Mouse (Mus musculus): ENCODE results near the gene Krtap9-1. TPM values are rescaled to one million over a fixed set of nuclear protein-coding genes. Genes with fewer than 3 reads are reported as not detected.
"Not testable (repeated sequence)": the region's sequence is repeated elsewhere in the genome, so short reads cannot be mapped to it uniquely, and the experiment has no call there.

The Krtap9-1 gene
- total RNA-seq (2014; rRNA removed) (not detected in 2 replicates), polyA plus RNA-seq (2012; rRNA removed) (not detected in 2 replicates)

- not testable (repeated sequence) for H3K4me1 ChIP-seq (ENCODE audit: control insufficient read depth, insufficient read depth, low read length); H3K27ac ChIP-seq (replicated peaks; ENCODE audit: insufficient read depth, low read depth, low read length); H3K79me2 ChIP-seq (ENCODE audit: control insufficient read depth, insufficient read depth, low read length); DNase-seq (ENCODE audit: extremely low read depth, low read depth, low spot score); H3K27me3 ChIP-seq (ENCODE audit: control insufficient read depth, insufficient read depth, low read length); H3K9ac ChIP-seq (ENCODE audit: low read depth, low read length); H3K36me3 ChIP-seq (ENCODE audit: control insufficient read depth, insufficient read depth, low read length); H3K4me3 ChIP-seq (ENCODE audit: insufficient read depth, low read depth, low read length)
- 68% methylated on average over 1 of the region's 1 CpGs for WGBS
Observed at GRCm38 (mm10) chr11:99873089-99873488, at the start of gene Krtap9-1. Gene Krtap9-1, plus strand, starts transcription at chr11:99873389.

- H3K9ac ChIP-seq (ENCODE audit: low read depth, low read length): no peak within 1 kb of the TSS
- no peak within 1 kb of the TSS for H3K27ac ChIP-seq (replicated peaks; ENCODE audit: insufficient read depth, low read depth, low read length)
- H3K4me1 ChIP-seq (ENCODE audit: control insufficient read depth, insufficient read depth, low read length): no peaks in the 10 kb centered on the region
- H3K27me3 ChIP-seq (ENCODE audit: control insufficient read depth, insufficient read depth, low read length): no peaks in the 10 kb centered on the region
- no peak for DNase-seq (ENCODE audit: extremely low read depth, low read depth, low spot score)
- no peaks in the 10 kb centered on the region for H3K36me3 ChIP-seq (ENCODE audit: control insufficient read depth, insufficient read depth, low read length)
- H3K4me3 ChIP-seq (ENCODE audit: insufficient read depth, low read depth, low read length): no peak within 1 kb of the TSS
- 74% methylated on average over 1 of the region's 1 CpGs for WGBS
- TF ChIP-seq POLR2A (IDR thresholded peaks at IDR 0.05; ENCODE audit: extremely low read depth, insufficient read depth, low read length): no peak
- H3K79me2 ChIP-seq (ENCODE audit: control insufficient read depth, insufficient read depth, low read length): no peaks in the 10 kb centered on the region
Observed at GRCm38 (mm10) chr11:99837966-99838365, 35.2 kb upstream of the Krtap9-1 start, which contains the start of gene 2300003K06Rik. Gene 2300003K06Rik, minus strand, starts transcription at chr11:99838066.

GRCm38 (mm10) chr11:99842185-99842584 is 31.0 kb upstream of the Krtap9-1 start:
- no peaks in the 10 kb centered on the region for H3K36me3 ChIP-seq (ENCODE audit: control insufficient read depth, insufficient read depth, low read length)
- H3K4me3 ChIP-seq (ENCODE audit: insufficient read depth, low read depth, low read length): no peak overlapping the region
- no peaks in the 10 kb centered on the region for H3K4me1 ChIP-seq (ENCODE audit: control insufficient read depth, insufficient read depth, low read length)
- TF ChIP-seq CTCF (IDR thresholded peaks at IDR 0.05; ENCODE audit: low read depth, low read length) (no peak), POLR2A (IDR thresholded peaks at IDR 0.05; ENCODE audit: extremely low read depth, insufficient read depth, low read length) (no peak)
- H3K9ac ChIP-seq (ENCODE audit: low read depth, low read length): no peak overlapping the region
- H3K27me3 ChIP-seq (ENCODE audit: control insufficient read depth, insufficient read depth, low read length): no peaks in the 10 kb centered on the region
- H3K79me2 ChIP-seq (ENCODE audit: control insufficient read depth, insufficient read depth, low read length): no peaks in the 10 kb centered on the region
- no peak for DNase-seq (ENCODE audit: extremely low read depth, low read depth, low spot score)
- 91% methylated on average over 1 of the region's 1 CpGs for WGBS
- no peak overlapping the region for H3K27ac ChIP-seq (replicated peaks; ENCODE audit: insufficient read depth, low read depth, low read length)

- WGBS: 86% methylated on average over 2 of the region's 2 CpGs
- H3K27me3 ChIP-seq (ENCODE audit: control insufficient read depth, insufficient read depth, low read length): no peaks in the 10 kb centered on the region
- H3K27ac ChIP-seq (replicated peaks; ENCODE audit: insufficient read depth, low read depth, low read length): no peak overlapping the region
- no peak overlapping the region for H3K4me3 ChIP-seq (ENCODE audit: insufficient read depth, low read depth, low read length)
- no peaks in the 10 kb centered on the region for H3K4me1 ChIP-seq (ENCODE audit: control insufficient read depth, insufficient read depth, low read length)
- no peak for TF ChIP-seq CTCF (IDR thresholded peaks at IDR 0.05; ENCODE audit: low read depth, low read length)
- no peak for TF ChIP-seq POLR2A (IDR thresholded peaks at IDR 0.05; ENCODE audit: extremely low read depth, insufficient read depth, low read length)
- no peaks in the 10 kb centered on the region for H3K36me3 ChIP-seq (ENCODE audit: control insufficient read depth, insufficient read depth, low read length)
- H3K79me2 ChIP-seq (ENCODE audit: control insufficient read depth, insufficient read depth, low read length): no peaks in the 10 kb centered on the region
- no peak overlapping the region for H3K9ac ChIP-seq (ENCODE audit: low read depth, low read length)
- DNase-seq (ENCODE audit: extremely low read depth, low read depth, low spot score): no peak
Observed at GRCm38 (mm10) chr11:99846746-99847145, 26.4 kb upstream of the Krtap9-1 start.

- H3K36me3 ChIP-seq (ENCODE audit: control insufficient read depth, insufficient read depth, low read length): no peaks in the 10 kb centered on the region
- no peaks in the 10 kb centered on the region for H3K4me1 ChIP-seq (ENCODE audit: control insufficient read depth, insufficient read depth, low read length)
- H3K9ac ChIP-seq (ENCODE audit: low read depth, low read length): no peak within 1 kb of the TSS
- no peak within 1 kb of the TSS for H3K27ac ChIP-seq (replicated peaks; ENCODE audit: insufficient read depth, low read depth, low read length)
- 0 out of 2 replicates have a peak, but pooled peaks cover 2% of the 10 kb centered on the region for H3K27me3 ChIP-seq (ENCODE audit: control insufficient read depth, insufficient read depth, low read length)
- no peaks in the 10 kb centered on the region for H3K79me2 ChIP-seq (ENCODE audit: control insufficient read depth, insufficient read depth, low read length)
- TF ChIP-seq CTCF (IDR thresholded peaks at IDR 0.05; ENCODE audit: low read depth, low read length): no peak
- TF ChIP-seq POLR2A (IDR thresholded peaks at IDR 0.05; ENCODE audit: extremely low read depth, insufficient read depth, low read length): no peak
- DNase-seq (ENCODE audit: extremely low read depth, low read depth, low spot score): no peak
- no peak within 1 kb of the TSS for H3K4me3 ChIP-seq (ENCODE audit: insufficient read depth, low read depth, low read length)
Observed at GRCm38 (mm10) chr11:99851508-99851907, 21.7 kb upstream of the Krtap9-1 start, which contains the start of gene Krtap4-16. Gene Krtap4-16, minus strand, starts transcription at chr11:99851608.

GRCm38 (mm10) chr11:99854121-99854520 is 19.1 kb upstream of the Krtap9-1 start:
- TF ChIP-seq CTCF (IDR thresholded peaks at IDR 0.05; ENCODE audit: low read depth, low read length): peak; percentile 51
- no peak for TF ChIP-seq POLR2A (IDR thresholded peaks at IDR 0.05; ENCODE audit: extremely low read depth, insufficient read depth, low read length)
- H3K4me3 ChIP-seq (ENCODE audit: insufficient read depth, low read depth, low read length): no peak overlapping the region
- H3K27ac ChIP-seq (replicated peaks; ENCODE audit: insufficient read depth, low read depth, low read length): no peak overlapping the region
- H3K9ac ChIP-seq (ENCODE audit: low read depth, low read length): no peak overlapping the region
- WGBS: 73% methylated on average over 3 of the region's 3 CpGs
- 0 out of 2 replicates have a peak, but pooled peaks cover 2% of the 10 kb centered on the region for H3K27me3 ChIP-seq (ENCODE audit: control insufficient read depth, insufficient read depth, low read length)
- H3K36me3 ChIP-seq (ENCODE audit: control insufficient read depth, insufficient read depth, low read length): no peaks in the 10 kb centered on the region
- H3K4me1 ChIP-seq (ENCODE audit: control insufficient read depth, insufficient read depth, low read length): no peaks in the 10 kb centered on the region
- H3K79me2 ChIP-seq (ENCODE audit: control insufficient read depth, insufficient read depth, low read length): no peaks in the 10 kb centered on the region
- no peak for DNase-seq (ENCODE audit: extremely low read depth, low read depth, low spot score)

All from liver, adult 2 months (tissue).